Mouse (Mus musculus) kidney, adult 9 months (tissue): ENCODE data around the gene Scd2.
A peak's percentile ranks its signal among the peaks of the same experiment; 100 is the strongest.
"Not testable (repeated sequence)": the region's sequence is repeated elsewhere in the genome, so short reads cannot be mapped to it uniquely, and the experiment has no call there.

Experiments used
- DNase-seq: peaks from one replicate; pipeline ENCODE4 v3.0.0; 2022

The Scd2 gene

GRCm38 (mm10) chr19:44274452-44274851, 19.0 kb upstream of the Scd2 start:
- no peak for DNase-seq

GRCm38 (mm10) chr19:44275418-44275817, 18.1 kb upstream of the Scd2 start:
- no peak for DNase-seq

- DNase-seq: no peak
Measured at GRCm38 (mm10) chr19:44276861-44277260, 16.6 kb upstream of the Scd2 start.

- DNase-seq: no peak
Measured at GRCm38 (mm10) chr19:44277931-44278330, 15.5 kb upstream of the Scd2 start.

- peak; percentile 50 for DNase-seq
Measured at GRCm38 (mm10) chr19:44280755-44281154, 12.7 kb upstream of the Scd2 start.

- DNase-seq: not testable (repeated sequence)
Measured at GRCm38 (mm10) chr19:44281825-44282447, 11.5 kb upstream of the Scd2 start.

GRCm38 (mm10) chr19:44282534-44283156, 10.8 kb upstream of the Scd2 start:
- DNase-seq: no peak

- no peak for DNase-seq
Measured at GRCm38 (mm10) chr19:44283157-44284024, 10.1 kb upstream of the Scd2 start.

- DNase-seq: peak; percentile 83
Measured at GRCm38 (mm10) chr19:44284025-44284695, 9.3 kb upstream of the Scd2 start.

GRCm38 (mm10) chr19:44284723-44285122, 8.8 kb upstream of the Scd2 start:
- DNase-seq: peak; percentile 68

GRCm38 (mm10) chr19:44285554-44285953, 7.9 kb upstream of the Scd2 start:
- no peak for DNase-seq

GRCm38 (mm10) chr19:44286109-44286508, 7.4 kb upstream of the Scd2 start:
- DNase-seq: no peak

GRCm38 (mm10) chr19:44287415-44288110, 5.9 kb upstream of the Scd2 start:
- DNase-seq: no peak

- no peak for DNase-seq
Measured at GRCm38 (mm10) chr19:44292083-44292482, 1.4 kb upstream of the Scd2 start.

GRCm38 (mm10) chr19:44292483-44292882, 991 bp upstream of the Scd2 start:
- DNase-seq: no peak

GRCm38 (mm10) chr19:44293769-44294551, 486 bp downstream of the Scd2 start:
- peak; percentile 84 for DNase-seq

GRCm38 (mm10) chr19:44294588-44295041, 1.1 kb downstream of the Scd2 start:
- DNase-seq: peak; percentile 79

GRCm38 (mm10) chr19:44295251-44295650, 1.8 kb downstream of the Scd2 start:
- DNase-seq: no peak

- peak; percentile 88 for DNase-seq
Measured at GRCm38 (mm10) chr19:44295741-44296140, 2.3 kb downstream of the Scd2 start.

- no peak for DNase-seq
Measured at GRCm38 (mm10) chr19:44296186-44296585, 2.7 kb downstream of the Scd2 start.

GRCm38 (mm10) chr19:44297068-44297760, 3.7 kb downstream of the Scd2 start:
- DNase-seq: no peak
